Mouse (Mus musculus) testis, adult 2 months (tissue): ENCODE results near the gene Gm27029.

Experiments used
- CTCF ChIP-seq: fragments of 200-500 bp; IDR thresholded peaks from 2 replicates; pipeline ENCODE4 v1.5.1; 2012; ENCODE audit warnings: low read depth, mild to moderate bottlenecking, inconsistent platforms, low read length, moderate library complexity; ENCODE audit not compliant: control insufficient read depth, insufficient read depth, insufficient replicate concordance
- POLR2A ChIP-seq: fragments of 200-500 bp; IDR thresholded peaks from 2 replicates; pipeline ENCODE4 v1.6.1; 2012; ENCODE audit warnings: low read depth, mild to moderate bottlenecking, inconsistent platforms, low read length, moderate library complexity; ENCODE audit not compliant: control insufficient read depth

DNA sequence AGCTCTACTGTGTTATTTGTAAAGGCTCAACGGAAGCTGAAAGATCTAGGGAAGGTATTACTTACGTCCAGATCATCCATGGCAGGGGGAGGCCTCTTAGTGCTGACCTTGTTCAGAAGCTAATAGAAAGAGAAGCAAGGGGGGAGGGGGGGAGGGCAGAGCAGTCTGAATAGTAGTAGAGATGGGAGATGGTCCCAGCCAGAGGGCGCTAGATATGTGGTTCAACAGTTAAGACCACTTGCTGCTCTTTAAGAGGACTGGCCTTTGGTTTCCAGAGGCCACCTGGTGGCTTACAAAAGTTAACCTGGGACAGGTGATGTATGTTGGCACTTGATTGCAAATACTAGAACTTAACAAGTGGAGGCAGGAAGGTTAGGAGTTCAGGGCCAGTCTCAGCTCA, 5.0 kb downstream of the Gm27029 start:
- no peak for TF ChIP-seq CTCF
- TF ChIP-seq POLR2A, result no peak
